Mouse (Mus musculus): ENCODE data around the gene Olfr559. TPM values are rescaled to one million over a fixed set of nuclear protein-coding genes. Genes with fewer than 3 reads are reported as not detected.

Olfr559 gene
- total and polyA plus RNA-seq, 3 experiments, result not detected

- H3K27me3 ChIP-seq (replicated peaks), result peaks cover 5% of the 10 kb centered on the region
- H3K4me3 ChIP-seq (replicated peaks in 1 of 3; ENCODE audit: low read depth in 2 of 3, low read length in 2 of 3, poor library complexity in 1 of 3), result no peak within 1 kb of the TSS
- in situ Hi-C loops (cut with MboI; ENCODE audit: low pct_ligation_motif_present, low pct_unique_long_range_greater_than_20kb, low sequenced_read_pairs), result no loop called here
- no peaks in the 10 kb centered on the region for H3K36me3 ChIP-seq (replicated peaks in 1 of 2; ENCODE audit: control insufficient read depth in 1 of 2, insufficient read depth in 1 of 2, low read length in 1 of 2)
- no peaks in the 10 kb centered on the region for H3K9me3 ChIP-seq (replicated peaks; ENCODE audit: low read length)
- no peak within 1 kb of the TSS for H3K27ac ChIP-seq (ENCODE audit: insufficient read depth, low read depth)
- peak; percentile 70 for DNase-seq (ENCODE audit: extremely low read depth)
- dilution Hi-C loops (cut with MboI; ENCODE audit: extremely low pct_ligation_motif_present, extremely low pct_unique_long_range_greater_than_20kb, low sequenced_read_pairs), result no loop called here
- H3K79me2 ChIP-seq (replicated peaks; ENCODE audit: control insufficient read depth, extremely low read depth, insufficient read depth, poor library complexity, severe bottlenecking), result no peaks in the 10 kb centered on the region
- H3K9ac ChIP-seq (ENCODE audit: insufficient read depth, low read depth), result no peak within 1 kb of the TSS
- 0 out of 4 replicates have a peak, but pooled peaks cover 0 to 2% of the 10 kb centered on the region in 2 experiments for H3K4me1 ChIP-seq (ENCODE audit: control insufficient read depth in 1 of 2, insufficient read depth in 2 of 2)
- no peak for TF ChIP-seq POLR2AphosphoS2 (IDR thresholded peaks at IDR 0.05; ENCODE audit: low read depth, low read length)
- no peak for TF ChIP-seq MEF2A (IDR thresholded peaks at IDR 0.05; ENCODE audit: borderline replicate concordance, low read depth, low read length)
- TF ChIP-seq JUN (IDR thresholded peaks at IDR 0.05; ENCODE audit: insufficient read depth, low read depth, low read length), result no peak
- TF ChIP-seq NELFE (IDR thresholded peaks at IDR 0.05; ENCODE audit: low read depth, low read length), result no peak
- TF ChIP-seq BHLHE40 (IDR thresholded peaks at IDR 0.05; ENCODE audit: low read depth, low read length), result no peak
- no peak for TF ChIP-seq PAX5 (IDR thresholded peaks at IDR 0.05; ENCODE audit: low read length)
- no peak for TF ChIP-seq CHD2 (IDR thresholded peaks at IDR 0.05; ENCODE audit: low read length)
- TF ChIP-seq SIN3A (IDR thresholded peaks at IDR 0.05; ENCODE audit: low read length), result no peak
- TF ChIP-seq IRF4 (IDR thresholded peaks at IDR 0.05; ENCODE audit: low read depth, low read length), result no peak
- TF ChIP-seq ZMIZ1 (IDR thresholded peaks at IDR 0.05; ENCODE audit: low read depth, low read length), result no peak
- TF ChIP-seq POLR2A (IDR thresholded peaks at IDR 0.05; ENCODE audit: low read depth, low read length), result no peak
- TF ChIP-seq GABPA (IDR thresholded peaks at IDR 0.05; ENCODE audit: insufficient replicate concordance, low read depth, low read length), result no peak
- TF ChIP-seq ETS1 (conservative IDR thresholded peaks at IDR 0.05; ENCODE audit: low read depth, low read length), result no peak
- no peak for TF ChIP-seq MAFK (IDR thresholded peaks at IDR 0.05; ENCODE audit: insufficient replicate concordance, low read length)
- TF ChIP-seq ZNF384 (IDR thresholded peaks at IDR 0.05; ENCODE audit: low read depth, low read length), result no peak
- TF ChIP-seq ELF1 (IDR thresholded peaks at IDR 0.05; ENCODE audit: low read depth, low read length), result peak; percentile 54
- peak; percentile 55 for TF ChIP-seq RAD21 (IDR thresholded peaks at IDR 0.05; ENCODE audit: low read depth, low read length)
- TF ChIP-seq RCOR1 (conservative IDR thresholded peaks at IDR 0.05; ENCODE audit: low read depth, low read length), result no peak
- TF ChIP-seq TBP (conservative IDR thresholded peaks at IDR 0.05; ENCODE audit: low read depth, low read length), result no peak
- peak; percentile 75 for TF ChIP-seq SMC3 (IDR thresholded peaks at IDR 0.05; ENCODE audit: low read depth, low read length)
- peak; percentile 83 to 96 for TF ChIP-seq CTCF (conservative IDR thresholded peaks at IDR 0.05 in 1 of 2, IDR thresholded peaks at IDR 0.05 in 1 of 2; ENCODE audit: low read depth in 2 of 2, low read length in 2 of 2)
- peak within 1 kb of the TSS; percentile 21; the same call in 1 of the 2 replicates for H3K4me2 ChIP-seq (ENCODE audit: insufficient read depth, low read depth, poor library complexity, severe bottlenecking)
Measured at GRCm38 (mm10) chr7:102695358-102696125, 31.7 kb downstream of the Olfr559 start, which contains the start of gene Olfr557. TSS of gene Olfr557 (plus strand) at chr7:102695910.

Measured in CH12.LX (cell line).